Mouse (Mus musculus) midbrain, embryonic 14.5 days (tissue): ENCODE measurements around the gene Atg13. TPM values are rescaled to one million over a fixed set of nuclear protein-coding genes. Genes with fewer than 3 reads are reported as not detected.

ENCODE experiments used
- ATAC-seq: fragments of 200-750 bp; cut with Nextera tagmentation; 2 replicates; pipeline ENCODE4 v1.8.0; 2017; ENCODE audit warnings: moderate number of reproducible peaks, moderate library complexity; ENCODE audit not compliant: low FRiP score, low TSS enrichment
- DNase-seq: peaks from one replicate; pipeline ENCODE4 v3.0.0-alpha.2; 2015
- H3K27ac ChIP-seq: fragments of 300-500 bp; sonication (generic); replicated peaks from 2 replicates; pipeline ENCODE4 v1.5.1; 2014; ENCODE audit warnings: mild to moderate bottlenecking, low read depth, low read length, moderate library complexity
- H3K27me3 ChIP-seq: fragments of 300-500 bp; sonication (generic); 2 replicates; pipeline ENCODE4 v1.6.1; 2014; ENCODE audit warnings: low read length, control low read depth, mixed read lengths; ENCODE audit not compliant: control insufficient read depth, insufficient read depth
- H3K36me3 ChIP-seq: fragments of 300-500 bp; sonication (generic); 2 replicates; pipeline ENCODE4 v1.6.1; 2014; ENCODE audit warnings: low read length, control low read depth; ENCODE audit not compliant: control insufficient read depth, insufficient read depth
- H3K4me1 ChIP-seq: fragments of 300-500 bp; sonication (generic); 2 replicates; pipeline ENCODE4 v1.6.1; 2014; ENCODE audit warnings: mild to moderate bottlenecking, antibody characterized with exemption, low read length, control low read depth; ENCODE audit not compliant: control insufficient read depth, insufficient read depth
- H3K4me2 ChIP-seq: fragments of 300-500 bp; sonication (generic); 2 replicates; pipeline ENCODE4 v1.6.1; 2014; ENCODE audit warnings: mild to moderate bottlenecking, low read length, moderate library complexity
- H3K4me3 ChIP-seq: fragments of 300-500 bp; sonication (generic); replicated peaks from 2 replicates; pipeline ENCODE4 v1.5.1; 2014; ENCODE audit warnings: low read depth, low read length
- H3K9ac ChIP-seq: fragments of 300-500 bp; sonication (generic); replicated peaks from 2 replicates; pipeline ENCODE4 v1.6.1; 2014; ENCODE audit warnings: mild to moderate bottlenecking, low read length, moderate library complexity
- H3K9me3 ChIP-seq: fragments of 300-500 bp; sonication (generic); 2 replicates; pipeline ENCODE4 v1.6.1; 2016; ENCODE audit warnings: low read length, control low read depth, mixed read lengths; ENCODE audit not compliant: control insufficient read depth
- whole genome bisulfite sequencing: fragments of 180-500 bp; shearing (Covaris S2); extraction: QIAGEN DNeasy Blood & Tissue Kit; methylation state at CpG from one replicate; pipeline ENCODE4 v1.1.7; 2014; 5-methylcytosine and 5-hydroxymethylcytosine counted together
- polyA plus RNA-seq: library from polyadenylated mRNA; unstranded; fragments of >200 nt; fragmentation: Nextera tagmentation; extraction: Ambion mirVana; gene quantifications from 2 replicates; pipeline ENCODE4 v1.2.1, GENCODE M21; 2014

The Atg13 gene
- polyA plus RNA-seq, 1 experiment from 2014 or later: 45.0 TPM

- H3K27ac ChIP-seq: no peak overlapping the region
- WGBS: 97% methylated on average over 8 of the region's 8 CpGs
- H3K27me3 ChIP-seq: no peaks in the 10 kb centered on the region
- H3K4me2 ChIP-seq: no peak overlapping the region
- H3K9ac ChIP-seq: no peak overlapping the region
- no peak overlapping the region for H3K4me3 ChIP-seq
- no peak for DNase-seq
- ATAC-seq: no peak
- no peaks in the 10 kb centered on the region for H3K9me3 ChIP-seq
- no peaks in the 10 kb centered on the region for H3K4me1 ChIP-seq
- H3K36me3 ChIP-seq: peaks cover 91% of the 10 kb centered on the region
Observed at GRCm38 (mm10) chr2:91659657-91660056, 50.7 kb downstream of the Atg13 start.

- H3K9ac ChIP-seq: no peak overlapping the region
- no peak for ATAC-seq
- H3K4me2 ChIP-seq: no peak overlapping the region
- no peak overlapping the region for H3K4me3 ChIP-seq
- no peaks in the 10 kb centered on the region for H3K9me3 ChIP-seq
- no peak for DNase-seq
- WGBS: 80% methylated on average over 8 of the region's 8 CpGs
- H3K36me3 ChIP-seq: peaks cover 76% of the 10 kb centered on the region
- H3K27ac ChIP-seq: no peak overlapping the region
- H3K4me1 ChIP-seq: peaks cover 5% of the 10 kb centered on the region; the same call in 1 of the 2 replicates
- H3K27me3 ChIP-seq: no peaks in the 10 kb centered on the region
Observed at GRCm38 (mm10) chr2:91656774-91657173, 53.6 kb downstream of the Atg13 start.

- ATAC-seq (no peak), DNase-seq (no peak)
- Histone ChIP-seq H3K27me3 (no peaks in the 10 kb centered on the region), H3K36me3 (peaks cover 66% of the 10 kb centered on the region), H3K9ac (no peak overlapping the region), H3K4me1 (peaks cover 8% of the 10 kb centered on the region), H3K27ac (no peak overlapping the region), H3K4me3 (no peak overlapping the region), H3K9me3 (no peaks in the 10 kb centered on the region), H3K4me2 (no peak overlapping the region)
- WGBS: 86% methylated on average over 6 of the region's 6 CpGs
Observed at GRCm38 (mm10) chr2:91655827-91656226, 54.5 kb downstream of the Atg13 start.

GRCm38 (mm10) chr2:91655388-91655787, 55.0 kb downstream of the Atg13 start:
- no peak overlapping the region for H3K4me2 ChIP-seq
- ATAC-seq (no peak), DNase-seq (no peak)
- WGBS: 93% methylated on average over 5 of the region's 5 CpGs
- no peak overlapping the region for H3K4me3 ChIP-seq
- H3K27me3 ChIP-seq: no peaks in the 10 kb centered on the region
- no peak overlapping the region for H3K9ac ChIP-seq
- no peak overlapping the region for H3K27ac ChIP-seq
- peaks cover 12% of the 10 kb centered on the region for H3K4me1 ChIP-seq
- H3K9me3 ChIP-seq: no peaks in the 10 kb centered on the region
- peaks cover 65% of the 10 kb centered on the region for H3K36me3 ChIP-seq

GRCm38 (mm10) chr2:91652863-91653262, 57.5 kb downstream of the Atg13 start:
- ATAC-seq: no peak
- Histone ChIP-seq H3K4me1 (peaks cover 19% of the 10 kb centered on the region), H3K9ac (no peak overlapping the region), H3K4me2 (no peak overlapping the region), H3K27ac (no peak overlapping the region), H3K27me3 (no peaks in the 10 kb centered on the region), H3K4me3 (no peak overlapping the region), H3K9me3 (no peaks in the 10 kb centered on the region), H3K36me3 (peaks cover 45% of the 10 kb centered on the region)
- peak; percentile 42 for DNase-seq
- WGBS: 31% methylated on average over 6 of the region's 6 CpGs

GRCm38 (mm10) chr2:91651458-91652258, 58.7 kb downstream of the Atg13 start:
- WGBS: 88% methylated on average over 14 of the region's 14 CpGs

GRCm38 (mm10) chr2:91650360-91650995, 59.9 kb downstream of the Atg13 start:
- ATAC-seq (peak; percentile 44), DNase-seq (no peak)
- Histone ChIP-seq H3K4me2 (peak overlapping the region; percentile 99), H3K4me3 (peak overlapping the region; percentile 90), H3K36me3 (peaks cover 44% of the 10 kb centered on the region), H3K27ac (peak overlapping the region; percentile 73), H3K9me3 (no peaks in the 10 kb centered on the region), H3K4me1 (peaks cover 19% of the 10 kb centered on the region), H3K9ac (peak overlapping the region; percentile 69), H3K27me3 (no peaks in the 10 kb centered on the region)
- 18% methylated on average over 16 of the region's 16 CpGs for WGBS

More at GRCm38 (mm10) chr2:91651458-91652258, 58.7 kb downstream of the Atg13 start:
- Histone ChIP-seq H3K9me3 (no peaks in the 10 kb centered on the region), H3K9ac (no peak overlapping the region), H3K4me1 (peaks cover 19% of the 10 kb centered on the region), H3K36me3 (peaks cover 45% of the 10 kb centered on the region), H3K4me3 (no peak overlapping the region), H3K27ac (no peak overlapping the region), H3K4me2 (no peak overlapping the region), H3K27me3 (no peaks in the 10 kb centered on the region)
- ATAC-seq: no peak
- no peak for DNase-seq

- H3K27ac ChIP-seq: peak within 1 kb of the TSS; percentile 80
- peak; percentile 96 for ATAC-seq
- peaks cover 19% of the 10 kb centered on the region for H3K4me1 ChIP-seq
- no peaks in the 10 kb centered on the region for H3K9me3 ChIP-seq
- peaks cover 44% of the 10 kb centered on the region for H3K36me3 ChIP-seq
- H3K4me2 ChIP-seq: peak within 1 kb of the TSS; percentile 99
- peak within 1 kb of the TSS; percentile 91 for H3K9ac ChIP-seq
- peak within 1 kb of the TSS; percentile 90 for H3K4me3 ChIP-seq
- peak; percentile 98 for DNase-seq
- WGBS: under 1% methylated on average over 44 of the region's 44 CpGs
- no peaks in the 10 kb centered on the region for H3K27me3 ChIP-seq
Observed at GRCm38 (mm10) chr2:91649553-91650359, 60.6 kb downstream of the Atg13 start, which contains the start of the genes Zfp408 and Arhgap1. Zfp408 (minus strand) TSS chr2:91649791. Arhgap1 (plus strand) TSS chr2:91649860.
